Mouse (Mus musculus): ENCODE data around the gene Gm16381. TPM values are rescaled to one million over a fixed set of nuclear protein-coding genes. Genes with fewer than 3 reads are reported as not detected.

Gene Gm16381
- polyA plus RNA-seq (2015; fragmentation: Nextera tagmentation; extraction: Ambion mirVana): not detected in 2 replicates

GRCm38 (mm10) chr12:87644520-87644919, at the start of gene Gm16381:
Gm16381 (minus strand) TSS chr12:87644620.

GRCm38 (mm10) chr12:87618569-87618968, 25.9 kb downstream of the Gm16381 start, which contains the start of gene Gm4027:
Gm4027 (plus strand) TSS chr12:87618869.

DNA sequence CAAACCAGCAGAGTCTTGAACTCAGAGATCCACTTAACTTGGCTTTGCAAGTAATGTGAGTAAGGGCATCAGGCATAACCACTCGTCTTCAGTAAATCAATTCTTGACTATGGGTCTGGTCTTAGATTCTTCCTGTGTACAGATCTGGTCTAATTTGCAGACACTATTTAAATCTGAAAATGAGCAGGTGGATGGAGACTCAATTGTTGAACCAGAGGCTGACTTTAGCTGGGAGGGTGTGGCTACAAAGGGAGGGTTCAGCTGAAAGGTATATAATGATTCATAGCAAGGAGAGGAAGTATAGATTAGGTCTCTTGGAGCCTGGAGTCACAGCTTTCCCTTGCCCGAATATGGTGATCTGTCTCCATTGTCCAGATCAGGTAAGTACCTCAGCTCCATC, 42.0 kb downstream of the Gm16381 start, which contains the start of gene Oog1:
Gene Oog1 (plus strand): TSS at position 301 of the 400 bp plus-strand sequence.

Other genes starting within 250 kb of the Gm16381 start
- gene Slirp, start 200.7 kb downstream of the Gm16381 start, polyA plus RNA-seq (2015; fragmentation: Nextera tagmentation; extraction: Ambion mirVana): 540 and 1,068 TPM in 2 replicates
- gene Alkbh1, start 200.6 kb downstream of the Gm16381 start, polyA plus RNA-seq (2015; fragmentation: Nextera tagmentation; extraction: Ambion mirVana): 15.7 and 29.8 TPM in 2 replicates
- 83.3 and 108 TPM in 2 replicates for gene Snw1, start 172.3 kb downstream of the Gm16381 start, polyA plus RNA-seq (2015; fragmentation: Nextera tagmentation; extraction: Ambion mirVana)
- not detected in 2 replicates for gene Gm5788, start 149.9 kb downstream of the Gm16381 start, polyA plus RNA-seq (2015; fragmentation: Nextera tagmentation; extraction: Ambion mirVana)
- not detected in 2 replicates for gene Gm8300, start 130.3 kb downstream of the Gm16381 start, polyA plus RNA-seq (2015; fragmentation: Nextera tagmentation; extraction: Ambion mirVana)
- 0.22 and 0.33 TPM in 2 replicates for gene Oog1, start 41.9 kb downstream of the Gm16381 start, polyA plus RNA-seq (2015; fragmentation: Nextera tagmentation; extraction: Ambion mirVana)
- gene Gm4027, start 25.8 kb downstream of the Gm16381 start, polyA plus RNA-seq (2015; fragmentation: Nextera tagmentation; extraction: Ambion mirVana): not detected in 2 replicates
- not detected in 2 replicates for gene Gm21319, start 131.1 kb upstream of the Gm16381 start, polyA plus RNA-seq (2015; fragmentation: Nextera tagmentation; extraction: Ambion mirVana)
- gene Gm21936, start 150.9 kb upstream of the Gm16381 start, polyA plus RNA-seq (2015; fragmentation: Nextera tagmentation; extraction: Ambion mirVana): not detected in 2 replicates
- gene BB287469, start 172.0 kb upstream of the Gm16381 start, polyA plus RNA-seq (2015; fragmentation: Nextera tagmentation; extraction: Ambion mirVana): not detected in 2 replicates
- gene Gm2001, start 197.7 kb upstream of the Gm16381 start, polyA plus RNA-seq (2015; fragmentation: Nextera tagmentation; extraction: Ambion mirVana): not detected in 2 replicates
- gene Gm2016, start 229.5 kb upstream of the Gm16381 start, polyA plus RNA-seq (2015; fragmentation: Nextera tagmentation; extraction: Ambion mirVana): not detected in 2 replicates

Measured in adrenal gland, postnatal 0 days (tissue).